Mouse (Mus musculus): Measurements from ENCODE around the gene Lyl1. TPM values are rescaled to one million over a fixed set of nuclear protein-coding genes. Genes with fewer than 3 reads are reported as not detected.
A peak's percentile ranks its signal among the peaks of the same experiment; 100 is the strongest.

Gene Lyl1
- polyA plus RNA-seq, 1 experiment from 2014 or later: 3.8 TPM

DNA sequence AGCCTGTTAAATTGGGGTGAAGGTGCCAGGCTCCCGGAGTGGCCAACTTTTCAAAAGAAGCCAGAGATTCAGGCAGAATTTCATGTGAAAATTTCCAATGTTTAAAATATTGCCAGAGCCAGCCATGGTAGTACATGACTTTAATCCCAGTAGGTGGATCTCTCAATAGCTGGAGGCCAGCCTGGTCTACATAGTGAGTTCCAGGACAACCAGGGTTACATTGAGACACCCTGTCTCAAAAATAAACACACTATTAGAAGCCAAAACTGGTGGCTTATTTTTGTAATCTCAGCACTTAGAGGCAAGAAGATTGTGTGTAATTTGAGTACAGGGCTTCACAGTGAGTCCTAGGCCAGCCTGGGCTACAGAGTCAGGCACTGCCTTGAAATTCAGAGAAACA, 8.7 kb downstream of the Lyl1 start:
- DNase-seq (no peak), ATAC-seq (ENCODE audit: low FRiP score, low TSS enrichment) (no peak)
- H3K4me3 ChIP-seq (replicated peaks; ENCODE audit: low read depth, low read length): no peak overlapping the region
- H3K36me3 ChIP-seq (ENCODE audit: control insufficient read depth, insufficient read depth, low read length): no peaks in the 10 kb centered on the region
- no peaks in the 10 kb centered on the region for H3K9me3 ChIP-seq (ENCODE audit: control insufficient read depth, low read length)
- no peak overlapping the region for H3K4me2 ChIP-seq (ENCODE audit: low read length)
- H3K27me3 ChIP-seq (ENCODE audit: control insufficient read depth, insufficient read depth, low read length): peaks cover 29% of the 10 kb centered on the region
- H3K9ac ChIP-seq (replicated peaks; ENCODE audit: low read length): no peak overlapping the region
- peaks cover 63% of the 10 kb centered on the region for H3K4me1 ChIP-seq (ENCODE audit: control insufficient read depth, insufficient read depth, low read length)
- peak overlapping the region; percentile 80 for H3K27ac ChIP-seq (replicated peaks; ENCODE audit: low read depth, low read length)
- WGBS: 98% methylated on average over 1 of the region's 1 CpGs

GRCm38 (mm10) chr8:84711312-84711711, 10.1 kb downstream of the Lyl1 start:
- peaks cover 28% of the 10 kb centered on the region; the same call in 1 of the 2 replicates for H3K27me3 ChIP-seq (ENCODE audit: control insufficient read depth, insufficient read depth, low read length)
- H3K4me2 ChIP-seq (ENCODE audit: low read length): 0 out of 2 replicates have a peak overlapping the region, but pooled peaks have one; percentile 13
- peak overlapping the region; percentile 14; the same call in 1 of the 2 replicates for H3K9ac ChIP-seq (replicated peaks; ENCODE audit: low read length)

DNA sequence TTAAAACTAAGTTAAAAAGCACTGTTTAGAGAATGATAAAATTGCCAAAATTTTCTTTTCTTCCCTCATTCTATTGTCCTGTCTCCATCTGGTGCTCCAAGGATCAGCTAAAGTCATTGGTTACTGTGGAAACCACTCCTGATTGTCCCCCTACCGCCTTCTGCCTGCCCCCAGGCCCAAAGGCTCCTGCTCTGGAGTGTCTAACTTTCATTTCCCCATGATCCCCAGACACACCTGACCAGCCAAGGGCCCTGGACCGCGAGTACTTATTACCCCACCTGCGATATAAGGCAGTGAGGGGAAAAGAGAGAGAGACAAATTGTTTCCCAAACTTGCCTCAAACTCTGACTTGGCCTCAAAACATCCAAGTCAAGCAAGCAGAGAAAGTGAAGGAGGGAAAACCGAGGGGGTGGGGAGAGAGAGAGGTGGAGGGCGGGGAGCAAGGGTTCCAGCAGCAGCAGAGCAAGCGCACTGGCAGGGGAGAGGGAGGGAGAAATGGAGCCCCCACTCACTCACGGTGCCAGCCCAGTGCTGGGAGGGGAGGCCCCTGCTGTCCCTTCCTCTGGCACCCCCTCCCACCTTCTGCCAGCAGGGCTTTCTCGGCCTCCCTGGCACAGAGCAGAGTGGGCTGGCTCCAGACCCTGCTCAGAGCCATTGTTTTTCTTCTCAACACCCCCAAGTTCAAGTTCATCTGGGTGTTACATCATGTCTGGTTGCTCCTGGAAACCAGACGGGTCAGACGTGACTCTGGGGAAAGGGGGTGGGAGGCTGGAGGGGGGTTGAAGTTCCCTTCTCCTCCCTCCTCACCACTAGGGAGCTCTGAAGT, 10.9 kb downstream of the Lyl1 start:
- Histone ChIP-seq H3K27ac (replicated peaks; ENCODE audit: low read depth, low read length) (peak overlapping the region; percentile 81), H3K9ac (replicated peaks; ENCODE audit: low read length) (peak overlapping the region; percentile 14; the same call in 1 of the 2 replicates), H3K4me1 (ENCODE audit: control insufficient read depth, insufficient read depth, low read length) (peaks cover 66% of the 10 kb centered on the region), H3K27me3 (ENCODE audit: control insufficient read depth, insufficient read depth, low read length) (peaks cover 22% of the 10 kb centered on the region; the same call in 1 of the 2 replicates), H3K9me3 (ENCODE audit: control insufficient read depth, low read length) (no peaks in the 10 kb centered on the region), H3K4me3 (replicated peaks; ENCODE audit: low read depth, low read length) (no peak overlapping the region), H3K4me2 (ENCODE audit: low read length) (no peak overlapping the region; the same call in 1 of the 2 replicates), H3K36me3 (ENCODE audit: control insufficient read depth, insufficient read depth, low read length) (no peaks in the 10 kb centered on the region)
- DNase-seq (peak; percentile 82), ATAC-seq (ENCODE audit: low FRiP score, low TSS enrichment) (peak; percentile 86)
- WGBS: 11% methylated on average over 11 of the region's 11 CpGs

More at GRCm38 (mm10) chr8:84711312-84711711, 10.1 kb downstream of the Lyl1 start:
- no peak overlapping the region for H3K4me3 ChIP-seq (replicated peaks; ENCODE audit: low read depth, low read length)
- H3K4me1 ChIP-seq (ENCODE audit: control insufficient read depth, insufficient read depth, low read length): peaks cover 65% of the 10 kb centered on the region
- no peaks in the 10 kb centered on the region for H3K9me3 ChIP-seq (ENCODE audit: control insufficient read depth, low read length)
- H3K36me3 ChIP-seq (ENCODE audit: control insufficient read depth, insufficient read depth, low read length): no peaks in the 10 kb centered on the region
- peak overlapping the region; percentile 81 for H3K27ac ChIP-seq (replicated peaks; ENCODE audit: low read depth, low read length)
- no peak for DNase-seq
- ATAC-seq (ENCODE audit: low FRiP score, low TSS enrichment): no peak
- 30% methylated on average over 3 of the region's 3 CpGs for WGBS

GRCm38 (mm10) chr8:84712759-84713120, 11.5 kb downstream of the Lyl1 start:
- ATAC-seq (ENCODE audit: low FRiP score, low TSS enrichment) (peak; percentile 18; the same call in 1 of the 2 replicates), DNase-seq (no peak)
- Histone ChIP-seq H3K27ac (replicated peaks; ENCODE audit: low read depth, low read length) (peak overlapping the region; percentile 81), H3K27me3 (ENCODE audit: control insufficient read depth, insufficient read depth, low read length) (peaks cover 21% of the 10 kb centered on the region; the same call in 1 of the 2 replicates), H3K36me3 (ENCODE audit: control insufficient read depth, insufficient read depth, low read length) (no peaks in the 10 kb centered on the region), H3K9ac (replicated peaks; ENCODE audit: low read length) (no peak overlapping the region), H3K4me2 (ENCODE audit: low read length) (no peak overlapping the region), H3K9me3 (ENCODE audit: control insufficient read depth, low read length) (no peaks in the 10 kb centered on the region), H3K4me3 (replicated peaks; ENCODE audit: low read depth, low read length) (no peak overlapping the region), H3K4me1 (ENCODE audit: control insufficient read depth, insufficient read depth, low read length) (peaks cover 60% of the 10 kb centered on the region)
- 9% methylated on average over 3 of the region's 3 CpGs for whole genome bisulfite sequencing

- ATAC-seq (ENCODE audit: low FRiP score, low TSS enrichment) (no peak), DNase-seq (no peak)
- Histone ChIP-seq H3K9ac (replicated peaks; ENCODE audit: low read length) (no peak overlapping the region), H3K9me3 (ENCODE audit: control insufficient read depth, low read length) (no peaks in the 10 kb centered on the region), H3K36me3 (ENCODE audit: control insufficient read depth, insufficient read depth, low read length) (no peaks in the 10 kb centered on the region), H3K27me3 (ENCODE audit: control insufficient read depth, insufficient read depth, low read length) (peaks cover 16% of the 10 kb centered on the region; the same call in 1 of the 2 replicates), H3K27ac (replicated peaks; ENCODE audit: low read depth, low read length) (peak overlapping the region; percentile 78), H3K4me1 (ENCODE audit: control insufficient read depth, insufficient read depth, low read length) (peaks cover 55% of the 10 kb centered on the region), H3K4me2 (ENCODE audit: low read length) (no peak overlapping the region), H3K4me3 (replicated peaks; ENCODE audit: low read depth, low read length) (no peak overlapping the region)
- WGBS: 47% methylated on average over 4 of the region's 4 CpGs
Observed at GRCm38 (mm10) chr8:84713381-84713780, 12.1 kb downstream of the Lyl1 start.

DNA sequence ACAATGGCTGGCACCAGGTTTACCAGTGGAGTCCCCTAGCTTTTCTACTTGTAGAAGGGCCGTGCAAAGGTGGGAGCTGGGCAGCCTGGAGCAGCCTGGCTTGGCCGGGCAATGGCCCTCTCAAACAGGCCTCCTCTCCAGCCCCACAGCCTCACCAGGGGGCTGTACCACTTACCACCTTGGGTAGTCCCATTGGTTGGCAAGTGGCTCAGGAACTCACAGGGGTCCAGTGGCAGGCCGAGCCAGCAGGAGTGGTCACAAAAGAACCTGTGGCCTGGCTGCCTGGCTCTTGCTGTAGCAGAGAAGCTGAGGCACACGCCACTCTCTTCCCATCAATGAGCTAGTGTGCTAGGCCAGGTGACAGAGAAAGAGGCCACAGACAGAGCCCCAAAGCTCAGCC, 12.9 kb downstream of the Lyl1 start:
- H3K27me3 ChIP-seq (ENCODE audit: control insufficient read depth, insufficient read depth, low read length): peaks cover 14% of the 10 kb centered on the region; the same call in 1 of the 2 replicates
- no peak for DNase-seq

DNA sequence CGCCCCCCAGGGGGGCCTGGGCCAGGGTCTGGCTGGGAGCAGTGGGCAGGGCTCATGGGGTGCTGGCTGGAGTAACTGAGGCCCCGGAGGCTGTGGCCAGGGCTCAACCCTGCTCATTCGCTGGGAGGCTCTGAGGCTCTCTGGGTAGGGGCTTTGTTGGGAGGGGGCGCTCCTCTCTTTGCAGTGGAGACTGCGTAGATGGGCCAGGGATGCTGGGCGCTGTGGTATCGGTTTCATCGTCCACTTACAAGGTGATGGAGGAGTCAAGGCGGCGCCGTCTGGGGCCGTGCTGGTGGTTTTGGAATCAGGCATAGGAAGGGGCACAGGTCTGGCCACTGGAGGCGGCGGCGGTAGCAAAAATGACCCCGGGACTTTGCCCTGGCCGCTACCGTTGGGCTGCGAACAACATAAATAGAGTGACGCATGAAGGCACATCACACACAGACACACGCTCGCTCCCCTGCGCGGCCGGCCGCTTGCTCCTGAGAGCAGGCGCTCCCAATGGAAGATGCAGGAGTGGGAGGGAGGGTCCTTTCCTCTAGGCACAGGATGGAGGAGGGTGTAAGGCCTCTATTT, 14.7 kb downstream of the Lyl1 start:
- peak overlapping the region; percentile 12; the same call in 1 of the 2 replicates for H3K4me3 ChIP-seq (replicated peaks; ENCODE audit: low read depth, low read length)
- ATAC-seq (ENCODE audit: low FRiP score, low TSS enrichment) (no peak), DNase-seq (no peak)
- H3K4me1 ChIP-seq (ENCODE audit: control insufficient read depth, insufficient read depth, low read length): peaks cover 40% of the 10 kb centered on the region
- peak overlapping the region; percentile 26; the same call in 1 of the 2 replicates for H3K9ac ChIP-seq (replicated peaks; ENCODE audit: low read length)
- peaks cover 14% of the 10 kb centered on the region; the same call in 1 of the 2 replicates for H3K27me3 ChIP-seq (ENCODE audit: control insufficient read depth, insufficient read depth, low read length)
- no peak overlapping the region; the same call in 1 of the 2 replicates for H3K27ac ChIP-seq (replicated peaks; ENCODE audit: low read depth, low read length)
- H3K9me3 ChIP-seq (ENCODE audit: control insufficient read depth, low read length): no peaks in the 10 kb centered on the region
- 6% methylated on average over 27 of the region's 27 CpGs for WGBS
- peak overlapping the region; percentile 42 for H3K4me2 ChIP-seq (ENCODE audit: low read length)
- no peaks in the 10 kb centered on the region for H3K36me3 ChIP-seq (ENCODE audit: control insufficient read depth, insufficient read depth, low read length)

More for the DNA sequence above, 12.9 kb downstream of the Lyl1 start:
- Histone ChIP-seq H3K9ac (replicated peaks; ENCODE audit: low read length) (0 out of 2 replicates have a peak overlapping the region, but pooled peaks have one; percentile 6), H3K9me3 (ENCODE audit: control insufficient read depth, low read length) (no peaks in the 10 kb centered on the region), H3K27ac (replicated peaks; ENCODE audit: low read depth, low read length) (peak overlapping the region; percentile 78), H3K4me1 (ENCODE audit: control insufficient read depth, insufficient read depth, low read length) (peaks cover 50% of the 10 kb centered on the region), H3K4me3 (replicated peaks; ENCODE audit: low read depth, low read length) (no peak overlapping the region), H3K4me2 (ENCODE audit: low read length) (no peak overlapping the region), H3K36me3 (ENCODE audit: control insufficient read depth, insufficient read depth, low read length) (no peaks in the 10 kb centered on the region)
- no peak for ATAC-seq (ENCODE audit: low FRiP score, low TSS enrichment)
- 65% methylated on average over 4 of the region's 4 CpGs for WGBS

DNA sequence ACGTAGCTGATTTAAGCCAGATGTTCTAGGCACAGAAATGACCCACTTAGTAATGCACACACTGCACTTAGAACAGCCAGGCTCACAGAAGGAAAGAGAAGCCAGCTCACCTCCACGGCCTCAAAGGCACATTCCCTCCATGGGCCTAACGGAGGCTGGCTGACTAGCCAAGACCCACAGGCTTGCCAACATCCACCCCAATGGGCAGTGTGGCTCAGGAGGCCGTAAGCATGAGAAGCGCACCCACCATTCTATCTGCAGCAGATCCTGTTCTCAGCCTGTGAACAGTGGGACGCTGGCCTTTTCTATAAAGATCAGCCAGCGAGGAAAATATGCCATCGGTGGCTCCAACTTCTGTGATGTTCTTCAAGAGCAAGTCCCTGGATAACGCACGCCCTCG, 15.5 kb downstream of the Lyl1 start:
- peaks cover 32% of the 10 kb centered on the region for H3K4me1 ChIP-seq (ENCODE audit: control insufficient read depth, insufficient read depth, low read length)
- no peak overlapping the region for H3K4me3 ChIP-seq (replicated peaks; ENCODE audit: low read depth, low read length)
- no peak overlapping the region for H3K9ac ChIP-seq (replicated peaks; ENCODE audit: low read length)
- DNase-seq: no peak
- H3K27me3 ChIP-seq (ENCODE audit: control insufficient read depth, insufficient read depth, low read length): peaks cover 14% of the 10 kb centered on the region; the same call in 1 of the 2 replicates
- no peaks in the 10 kb centered on the region for H3K9me3 ChIP-seq (ENCODE audit: control insufficient read depth, low read length)
- H3K4me2 ChIP-seq (ENCODE audit: low read length): no peak overlapping the region
- no peaks in the 10 kb centered on the region for H3K36me3 ChIP-seq (ENCODE audit: control insufficient read depth, insufficient read depth, low read length)
- no peak for ATAC-seq (ENCODE audit: low FRiP score, low TSS enrichment)
- 90% methylated on average over 11 of the region's 11 CpGs for WGBS
- H3K27ac ChIP-seq (replicated peaks; ENCODE audit: low read depth, low read length): no peak overlapping the region

All from midbrain, embryonic 14.5 days (tissue).